Mouse (Mus musculus): ENCODE measurements around the gene Gm28729. TPM values are rescaled to one million over a fixed set of nuclear protein-coding genes. Genes with fewer than 3 reads are reported as not detected.

Gene Gm28729
- polyA plus RNA-seq, 1 experiment from 2014 or later: 0.25 TPM

- WGBS: 78% methylated on average over 10 of the region's 10 CpGs
- ATAC-seq (ENCODE audit: low FRiP score): no peak
Observed at GRCm38 (mm10) chr9:96463708-96464107, 61.4 kb downstream of the Gm28729 start.

GRCm38 (mm10) chr9:96461607-96462006 is 63.5 kb downstream of the Gm28729 start:
- Histone ChIP-seq H3K27ac (ENCODE audit: low read depth, low read length) (no peak overlapping the region), H3K36me3 (ENCODE audit: control insufficient read depth, insufficient read depth, low read length) (peaks cover 4% of the 10 kb centered on the region; the same call in 1 of the 2 replicates), H3K9me3 (ENCODE audit: control insufficient read depth, low read length) (no peaks in the 10 kb centered on the region; the same call in 1 of the 2 replicates), H3K4me2 (replicated peaks; ENCODE audit: low read depth, low read length) (no peak overlapping the region), H3K27me3 (ENCODE audit: control insufficient read depth, insufficient read depth, low read length) (no peaks in the 10 kb centered on the region), H3K4me1 (replicated peaks; ENCODE audit: control insufficient read depth, insufficient read depth, low read length) (no peaks in the 10 kb centered on the region), H3K4me3 (ENCODE audit: low read depth, low read length) (no peak overlapping the region), H3K9ac (ENCODE audit: low read depth, low read length) (no peak overlapping the region)
- no peak for ATAC-seq (ENCODE audit: low FRiP score)
- WGBS: 91% methylated on average over 1 of the region's 1 CpGs
- no peak for DNase-seq (ENCODE audit: low spot score)

More at GRCm38 (mm10) chr9:96463708-96464107, 61.4 kb downstream of the Gm28729 start:
- Histone ChIP-seq H3K27me3 (ENCODE audit: control insufficient read depth, insufficient read depth, low read length) (no peaks in the 10 kb centered on the region), H3K4me3 (ENCODE audit: low read depth, low read length) (no peak overlapping the region), H3K36me3 (ENCODE audit: control insufficient read depth, insufficient read depth, low read length) (peaks cover 4% of the 10 kb centered on the region; the same call in 1 of the 2 replicates), H3K4me2 (replicated peaks; ENCODE audit: low read depth, low read length) (no peak overlapping the region), H3K9ac (ENCODE audit: low read depth, low read length) (no peak overlapping the region), H3K9me3 (ENCODE audit: control insufficient read depth, low read length) (no peaks in the 10 kb centered on the region; the same call in 1 of the 2 replicates), H3K27ac (ENCODE audit: low read depth, low read length) (no peak overlapping the region), H3K4me1 (replicated peaks; ENCODE audit: control insufficient read depth, insufficient read depth, low read length) (no peaks in the 10 kb centered on the region)
- no peak for DNase-seq (ENCODE audit: low spot score)

- Histone ChIP-seq H3K4me1 (replicated peaks; ENCODE audit: control insufficient read depth, insufficient read depth, low read length) (no peaks in the 10 kb centered on the region), H3K9ac (ENCODE audit: low read depth, low read length) (no peak overlapping the region), H3K27ac (ENCODE audit: low read depth, low read length) (no peak overlapping the region), H3K27me3 (ENCODE audit: control insufficient read depth, insufficient read depth, low read length) (no peaks in the 10 kb centered on the region), H3K4me3 (ENCODE audit: low read depth, low read length) (no peak overlapping the region), H3K9me3 (ENCODE audit: control insufficient read depth, low read length) (no peaks in the 10 kb centered on the region; the same call in 1 of the 2 replicates), H3K4me2 (replicated peaks; ENCODE audit: low read depth, low read length) (no peak overlapping the region), H3K36me3 (ENCODE audit: control insufficient read depth, insufficient read depth, low read length) (peaks cover 4% of the 10 kb centered on the region; the same call in 1 of the 2 replicates)
- ATAC-seq (ENCODE audit: low FRiP score): no peak
- no peak for DNase-seq (ENCODE audit: low spot score)
- WGBS: 83% methylated on average over 10 of the region's 10 CpGs
Observed at GRCm38 (mm10) chr9:96460117-96460865, 64.8 kb downstream of the Gm28729 start.

- no peaks in the 10 kb centered on the region for H3K9me3 ChIP-seq (ENCODE audit: control insufficient read depth, low read length)
- H3K27me3 ChIP-seq (ENCODE audit: control insufficient read depth, insufficient read depth, low read length): no peaks in the 10 kb centered on the region
- no peaks in the 10 kb centered on the region for H3K36me3 ChIP-seq (ENCODE audit: control insufficient read depth, insufficient read depth, low read length)
- H3K4me1 ChIP-seq (replicated peaks; ENCODE audit: control insufficient read depth, insufficient read depth, low read length): no peaks in the 10 kb centered on the region
- no peak overlapping the region; the same call in 1 of the 2 replicates for H3K27ac ChIP-seq (ENCODE audit: low read depth, low read length)
- H3K4me2 ChIP-seq (replicated peaks; ENCODE audit: low read depth, low read length): no peak overlapping the region
- ATAC-seq (ENCODE audit: low FRiP score) (peak; percentile 66; the same call in 1 of the 2 replicates), DNase-seq (ENCODE audit: low spot score) (no peak)
- 77% methylated on average over 8 of the region's 8 CpGs for WGBS
- H3K9ac ChIP-seq (ENCODE audit: low read depth, low read length): no peak overlapping the region
- no peak overlapping the region for H3K4me3 ChIP-seq (ENCODE audit: low read depth, low read length)
Observed at GRCm38 (mm10) chr9:96455618-96456017, 69.4 kb downstream of the Gm28729 start.

- 87% methylated on average over 4 of the region's 4 CpGs for WGBS
- no peaks in the 10 kb centered on the region for H3K27me3 ChIP-seq (ENCODE audit: control insufficient read depth, insufficient read depth, low read length)
- no peaks in the 10 kb centered on the region for H3K9me3 ChIP-seq (ENCODE audit: control insufficient read depth, low read length)
- H3K36me3 ChIP-seq (ENCODE audit: control insufficient read depth, insufficient read depth, low read length): no peaks in the 10 kb centered on the region
- no peak overlapping the region for H3K27ac ChIP-seq (ENCODE audit: low read depth, low read length)
- ATAC-seq (ENCODE audit: low FRiP score) (no peak), DNase-seq (ENCODE audit: low spot score) (no peak)
- no peak overlapping the region for H3K4me3 ChIP-seq (ENCODE audit: low read depth, low read length)
- no peaks in the 10 kb centered on the region for H3K4me1 ChIP-seq (replicated peaks; ENCODE audit: control insufficient read depth, insufficient read depth, low read length)
- no peak overlapping the region for H3K4me2 ChIP-seq (replicated peaks; ENCODE audit: low read depth, low read length)
- no peak overlapping the region for H3K9ac ChIP-seq (ENCODE audit: low read depth, low read length)
Observed at GRCm38 (mm10) chr9:96452956-96453355, 72.1 kb downstream of the Gm28729 start.

GRCm38 (mm10) chr9:96450900-96451720 is 74.0 kb downstream of the Gm28729 start:
- H3K9ac ChIP-seq (ENCODE audit: low read depth, low read length): no peak overlapping the region
- no peak for DNase-seq (ENCODE audit: low spot score)
- no peak overlapping the region for H3K4me2 ChIP-seq (replicated peaks; ENCODE audit: low read depth, low read length)
- H3K36me3 ChIP-seq (ENCODE audit: control insufficient read depth, insufficient read depth, low read length): no peaks in the 10 kb centered on the region
- WGBS: 69% methylated on average over 12 of the region's 12 CpGs
- H3K27me3 ChIP-seq (ENCODE audit: control insufficient read depth, insufficient read depth, low read length): no peaks in the 10 kb centered on the region
- no peak overlapping the region for H3K4me3 ChIP-seq (ENCODE audit: low read depth, low read length)
- ATAC-seq (ENCODE audit: low FRiP score): no peak
- no peaks in the 10 kb centered on the region for H3K9me3 ChIP-seq (ENCODE audit: control insufficient read depth, low read length)
- H3K27ac ChIP-seq (ENCODE audit: low read depth, low read length): no peak overlapping the region
- H3K4me1 ChIP-seq (replicated peaks; ENCODE audit: control insufficient read depth, insufficient read depth, low read length): no peaks in the 10 kb centered on the region

- Histone ChIP-seq H3K4me1 (replicated peaks; ENCODE audit: control insufficient read depth, insufficient read depth, low read length) (no peaks in the 10 kb centered on the region), H3K36me3 (ENCODE audit: control insufficient read depth, insufficient read depth, low read length) (no peaks in the 10 kb centered on the region), H3K4me3 (ENCODE audit: low read depth, low read length) (no peak overlapping the region), H3K9me3 (ENCODE audit: control insufficient read depth, low read length) (no peaks in the 10 kb centered on the region), H3K9ac (ENCODE audit: low read depth, low read length) (no peak overlapping the region), H3K27ac (ENCODE audit: low read depth, low read length) (no peak overlapping the region), H3K4me2 (replicated peaks; ENCODE audit: low read depth, low read length) (no peak overlapping the region), H3K27me3 (ENCODE audit: control insufficient read depth, insufficient read depth, low read length) (no peaks in the 10 kb centered on the region)
- WGBS: 90% methylated on average over 9 of the region's 9 CpGs
- ATAC-seq (ENCODE audit: low FRiP score) (no peak), DNase-seq (ENCODE audit: low spot score) (no peak)
Observed at GRCm38 (mm10) chr9:96449514-96449913, 75.5 kb downstream of the Gm28729 start.

- DNase-seq (ENCODE audit: low spot score) (no peak), ATAC-seq (ENCODE audit: low FRiP score) (no peak)
- Histone ChIP-seq H3K4me2 (replicated peaks; ENCODE audit: low read depth, low read length) (no peak overlapping the region), H3K27ac (ENCODE audit: low read depth, low read length) (no peak overlapping the region), H3K9me3 (ENCODE audit: control insufficient read depth, low read length) (no peaks in the 10 kb centered on the region), H3K27me3 (ENCODE audit: control insufficient read depth, insufficient read depth, low read length) (no peaks in the 10 kb centered on the region), H3K4me1 (replicated peaks; ENCODE audit: control insufficient read depth, insufficient read depth, low read length) (no peaks in the 10 kb centered on the region), H3K9ac (ENCODE audit: low read depth, low read length) (no peak overlapping the region), H3K36me3 (ENCODE audit: control insufficient read depth, insufficient read depth, low read length) (no peaks in the 10 kb centered on the region), H3K4me3 (ENCODE audit: low read depth, low read length) (no peak overlapping the region)
- 85% methylated on average over 4 of the region's 4 CpGs for WGBS
Observed at GRCm38 (mm10) chr9:96445351-96445750, 79.7 kb downstream of the Gm28729 start.

All from hindbrain, embryonic 11.5 days (tissue).